Mouse (Mus musculus): ENCODE data around the gene Enc1. TPM values are rescaled to one million over a fixed set of nuclear protein-coding genes. Genes with fewer than 3 reads are reported as not detected.

The Enc1 gene
- polyA plus RNA-seq, 1 experiment from 2014 or later, result 59.2 TPM

DNA sequence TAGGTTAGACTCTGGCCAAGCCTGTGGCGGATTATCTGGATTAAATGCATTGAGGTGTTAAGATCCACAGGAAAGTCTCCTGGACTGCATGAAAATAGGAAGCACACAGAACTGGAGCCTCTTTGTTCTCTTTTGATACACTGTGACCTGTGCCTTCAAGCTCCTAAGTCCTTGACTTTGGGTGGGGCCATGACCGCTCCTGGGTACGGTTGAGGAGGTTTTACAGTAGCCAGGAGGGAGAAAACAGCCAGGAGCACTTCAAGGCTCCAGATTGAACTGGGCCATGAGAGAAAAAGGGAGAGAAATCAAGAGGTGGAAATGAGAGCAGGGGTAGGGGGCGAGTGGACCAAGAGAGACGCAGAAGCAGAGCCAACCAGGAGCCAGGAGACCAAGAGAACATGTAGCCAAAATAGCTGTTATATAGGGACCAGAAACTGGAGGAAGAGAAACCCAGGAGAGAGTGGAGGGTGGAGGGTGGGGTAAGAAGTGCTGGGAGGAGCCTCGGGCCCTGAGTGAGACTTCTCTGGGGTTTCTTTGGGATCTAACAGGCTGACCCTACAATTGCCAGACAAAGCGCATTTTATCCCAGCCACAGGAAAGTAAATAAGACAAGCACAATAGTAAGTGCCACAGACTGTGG lies 33.3 kb upstream of the Enc1 start:
- Histone ChIP-seq H3K27me3 (no peaks in the 10 kb centered on the region), H3K9me3 (no peaks in the 10 kb centered on the region), H3K4me3 (no peak overlapping the region), H3K36me3 (no peaks in the 10 kb centered on the region), H3K4me1 (replicated peaks) (peaks cover 4% of the 10 kb centered on the region; the same call in 1 of the 2 replicates), H3K9ac (no peak overlapping the region), H3K4me2 (no peak overlapping the region), H3K27ac (no peak overlapping the region)
- 87% methylated on average over 7 of the region's 7 CpGs for WGBS
- ATAC-seq (ENCODE audit: low FRiP score), result no peak

DNA sequence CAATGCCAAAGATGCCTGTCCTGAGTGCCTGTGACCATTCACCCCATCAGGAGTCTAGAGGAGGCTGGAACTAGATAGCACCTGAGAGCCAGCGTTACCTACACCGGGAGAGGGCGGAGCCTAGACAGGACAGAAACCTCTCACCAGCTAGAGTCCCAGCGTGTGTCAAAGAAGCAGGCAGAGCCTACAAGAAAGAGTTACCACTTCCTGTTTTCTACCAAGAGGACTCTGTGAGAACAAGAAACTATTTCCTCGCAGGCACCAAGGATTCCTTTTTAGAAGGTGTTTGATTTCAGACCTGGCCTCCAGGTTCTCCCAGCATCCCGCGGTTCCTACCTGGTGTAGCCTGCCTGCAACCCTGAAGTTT lies 32.8 kb upstream of the Enc1 start:
- Histone ChIP-seq H3K9ac (no peak overlapping the region), H3K36me3 (no peaks in the 10 kb centered on the region), H3K27me3 (no peaks in the 10 kb centered on the region), H3K4me1 (replicated peaks) (peaks cover 4% of the 10 kb centered on the region; the same call in 1 of the 2 replicates), H3K4me2 (no peak overlapping the region), H3K27ac (no peak overlapping the region), H3K9me3 (no peaks in the 10 kb centered on the region), H3K4me3 (no peak overlapping the region)
- no peak for ATAC-seq (ENCODE audit: low FRiP score)
- WGBS, result 61% methylated on average over 7 of the region's 7 CpGs

DNA sequence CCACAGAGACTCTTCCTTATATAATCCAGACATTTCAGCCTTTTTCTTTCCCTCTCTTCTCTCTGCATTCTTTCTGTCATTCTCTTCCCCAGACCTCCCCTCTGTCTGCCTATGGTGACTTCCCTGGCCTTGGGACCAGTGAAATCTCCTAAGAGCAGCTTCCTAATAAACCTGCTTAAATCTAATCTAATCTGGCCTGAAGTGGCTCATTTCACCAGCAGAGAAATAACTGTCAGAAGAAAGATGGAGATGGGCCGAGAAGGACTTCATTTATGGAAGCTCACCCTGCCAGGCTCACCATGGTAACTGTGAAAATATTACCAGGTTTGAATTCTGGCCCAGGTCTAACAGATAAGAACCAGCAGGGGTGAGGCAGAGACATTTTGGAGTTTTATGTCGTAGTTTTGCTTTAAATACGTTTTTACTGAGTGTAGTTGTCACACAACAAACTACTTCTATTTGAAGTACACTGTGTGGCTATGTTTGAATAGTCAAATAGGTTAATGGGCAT lies 32.4 kb upstream of the Enc1 start:
- Histone ChIP-seq H3K27me3 (no peaks in the 10 kb centered on the region), H3K9me3 (no peaks in the 10 kb centered on the region), H3K27ac (no peak overlapping the region), H3K4me3 (no peak overlapping the region), H3K9ac (no peak overlapping the region), H3K36me3 (no peaks in the 10 kb centered on the region), H3K4me2 (no peak overlapping the region), H3K4me1 (replicated peaks) (peaks cover 4% of the 10 kb centered on the region; the same call in 1 of the 2 replicates)
- ATAC-seq (ENCODE audit: low FRiP score), result no peak
- 71% methylated on average over 3 of the region's 3 CpGs for WGBS

DNA sequence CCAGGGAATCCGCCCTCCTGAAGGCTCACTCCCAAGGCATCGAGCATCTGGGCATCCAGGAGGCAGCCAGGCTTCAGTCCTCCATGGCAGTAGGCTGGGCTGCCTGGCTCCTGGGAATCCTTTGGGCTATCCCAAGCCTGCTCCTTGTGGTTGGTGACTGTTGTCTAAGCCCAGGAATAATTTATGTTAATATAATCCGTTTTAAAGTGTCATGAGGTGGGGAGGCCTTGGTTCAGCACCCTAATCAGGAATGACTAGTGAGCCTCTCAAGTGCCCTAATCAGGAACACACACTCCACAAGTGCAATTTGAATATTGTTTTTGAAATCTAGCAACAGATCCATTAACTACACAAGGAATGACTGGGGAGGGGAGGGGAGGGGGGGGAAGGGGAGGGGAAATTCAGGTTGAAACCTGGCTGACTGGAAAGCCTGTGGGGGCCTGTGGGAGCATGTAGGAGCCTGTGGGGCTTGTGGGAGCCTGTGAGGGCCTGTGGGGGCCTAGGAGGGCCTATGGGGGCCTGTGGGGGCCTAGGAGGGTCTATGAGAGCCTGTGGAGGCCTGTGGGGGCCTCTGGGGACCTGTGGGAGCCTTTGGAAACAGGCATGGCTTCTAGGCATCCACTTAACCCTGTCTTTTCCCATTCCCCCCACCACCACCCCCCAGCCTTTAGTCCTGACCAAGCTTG lies 26.2 kb upstream of the Enc1 start:
- Histone ChIP-seq H3K27ac (no peak overlapping the region), H3K4me1 (replicated peaks) (peaks cover 11% of the 10 kb centered on the region; the same call in 1 of the 2 replicates), H3K27me3 (no peaks in the 10 kb centered on the region), H3K4me3 (no peak overlapping the region), H3K9me3 (no peaks in the 10 kb centered on the region), H3K36me3 (no peaks in the 10 kb centered on the region), H3K9ac (no peak overlapping the region), H3K4me2 (no peak overlapping the region)
- WGBS, result 55% methylated on average over 3 of the region's 3 CpGs
- 0 out of 2 replicates have a peak, but pooled peaks have one; percentile 46 for ATAC-seq (ENCODE audit: low FRiP score)

DNA sequence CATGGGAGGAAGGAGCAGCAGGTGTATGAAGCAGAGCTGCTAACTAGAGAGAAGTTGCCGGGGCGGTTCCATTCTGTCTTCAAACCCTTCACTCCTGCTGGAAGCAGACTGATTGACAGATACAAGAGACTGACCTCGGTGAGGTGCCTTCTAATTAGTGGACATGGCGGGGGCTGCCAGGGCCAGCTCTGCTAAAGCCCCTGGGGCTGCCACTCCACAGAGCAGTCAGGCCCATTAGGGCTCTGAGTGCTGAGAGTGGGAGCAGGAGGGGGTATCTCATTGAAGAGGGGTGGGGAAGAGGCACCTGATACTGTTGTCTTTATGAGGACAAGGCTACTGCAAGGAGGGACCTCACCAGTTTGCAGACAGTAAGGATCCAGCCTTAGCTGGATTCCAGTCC lies 25.3 kb upstream of the Enc1 start:
- Histone ChIP-seq H3K9ac (no peak overlapping the region), H3K4me3 (no peak overlapping the region), H3K36me3 (no peaks in the 10 kb centered on the region), H3K4me1 (replicated peaks) (peaks cover 11% of the 10 kb centered on the region; the same call in 1 of the 2 replicates), H3K27me3 (no peaks in the 10 kb centered on the region), H3K9me3 (no peaks in the 10 kb centered on the region), H3K4me2 (no peak overlapping the region), H3K27ac (no peak overlapping the region)
- 0 out of 2 replicates have a peak, but pooled peaks have one; percentile 54 for ATAC-seq (ENCODE audit: low FRiP score)
- WGBS, result 48% methylated on average over 4 of the region's 4 CpGs

DNA sequence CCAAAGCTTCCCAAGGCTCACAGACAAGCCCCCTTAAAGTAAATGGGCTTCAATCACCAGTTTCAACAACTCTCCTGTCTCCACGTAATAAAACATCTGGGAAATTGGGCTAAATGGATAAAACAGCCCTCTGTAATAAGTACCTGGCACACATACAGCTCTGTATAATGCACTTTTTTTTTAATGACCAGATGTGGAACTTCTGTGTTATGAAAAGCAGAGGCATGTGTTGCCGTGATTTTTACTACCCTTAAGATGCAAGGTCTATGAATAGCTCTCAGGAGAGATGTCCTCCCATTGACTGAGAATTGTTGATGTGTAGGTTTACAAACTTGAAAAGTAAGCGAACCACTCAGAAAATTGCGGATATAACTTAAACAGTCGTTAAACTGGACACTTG lies 24.7 kb upstream of the Enc1 start:
- Histone ChIP-seq H3K27ac (no peak overlapping the region), H3K27me3 (no peaks in the 10 kb centered on the region), H3K4me3 (no peak overlapping the region), H3K4me1 (replicated peaks) (peaks cover 11% of the 10 kb centered on the region; the same call in 1 of the 2 replicates), H3K9ac (no peak overlapping the region), H3K36me3 (no peaks in the 10 kb centered on the region), H3K4me2 (no peak overlapping the region), H3K9me3 (no peaks in the 10 kb centered on the region)
- no peak for ATAC-seq (ENCODE audit: low FRiP score)
- WGBS, result 80% methylated on average over 5 of the region's 5 CpGs

DNA sequence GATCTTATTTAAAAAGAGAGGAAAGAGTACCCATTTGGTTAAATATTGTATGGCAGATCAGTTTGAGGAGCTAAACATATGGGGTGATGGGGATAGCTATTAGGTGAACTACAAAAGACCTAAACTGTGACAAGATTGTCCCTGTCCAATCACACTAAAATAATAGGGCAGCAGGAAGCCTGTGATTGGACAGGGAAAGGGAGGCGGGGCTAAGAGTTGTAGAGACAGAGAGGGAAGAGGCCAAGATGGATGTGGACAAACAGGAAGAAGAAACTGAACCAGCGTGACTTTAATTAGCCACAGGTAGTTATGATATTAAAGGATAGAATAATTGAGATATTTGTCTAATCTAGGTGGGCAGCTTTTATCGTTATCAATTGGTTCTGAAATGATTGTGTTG lies 20.9 kb upstream of the Enc1 start:
- Histone ChIP-seq H3K27ac (no peak overlapping the region), H3K4me2 (no peak overlapping the region), H3K36me3 (no peaks in the 10 kb centered on the region), H3K9me3 (no peaks in the 10 kb centered on the region), H3K27me3 (no peaks in the 10 kb centered on the region), H3K9ac (no peak overlapping the region), H3K4me1 (replicated peaks) (peaks cover 9% of the 10 kb centered on the region; the same call in 1 of the 2 replicates), H3K4me3 (no peak overlapping the region)
- no peak for ATAC-seq (ENCODE audit: low FRiP score)
- 97% methylated on average over 3 of the region's 3 CpGs for WGBS

DNA sequence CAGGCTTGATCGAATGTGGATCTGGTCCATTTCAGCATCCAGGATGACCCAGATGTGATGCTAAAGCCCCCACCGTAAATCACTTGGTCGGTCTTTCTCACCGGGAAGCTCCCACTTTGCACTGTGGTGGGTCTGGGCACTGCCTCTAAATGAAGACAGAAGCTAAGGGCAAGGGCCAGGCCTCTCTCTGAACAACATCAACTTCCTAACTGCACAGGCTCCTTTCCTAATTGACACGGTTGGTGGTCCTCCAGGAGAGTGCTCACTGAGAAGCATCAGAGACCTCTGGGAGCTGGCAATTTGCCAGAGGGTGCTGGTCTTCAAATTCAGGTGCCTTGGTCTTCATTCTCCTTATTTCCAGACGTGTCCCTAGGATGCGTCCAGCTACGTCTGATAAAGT lies 17.0 kb upstream of the Enc1 start:
- Histone ChIP-seq H3K27me3 (no peaks in the 10 kb centered on the region), H3K9ac (no peak overlapping the region), H3K4me1 (replicated peaks) (no peaks in the 10 kb centered on the region), H3K4me2 (no peak overlapping the region), H3K27ac (no peak overlapping the region), H3K4me3 (no peak overlapping the region), H3K36me3 (no peaks in the 10 kb centered on the region), H3K9me3 (no peaks in the 10 kb centered on the region)
- no peak for ATAC-seq (ENCODE audit: low FRiP score)
- WGBS, result 87% methylated on average over 8 of the region's 8 CpGs

DNA sequence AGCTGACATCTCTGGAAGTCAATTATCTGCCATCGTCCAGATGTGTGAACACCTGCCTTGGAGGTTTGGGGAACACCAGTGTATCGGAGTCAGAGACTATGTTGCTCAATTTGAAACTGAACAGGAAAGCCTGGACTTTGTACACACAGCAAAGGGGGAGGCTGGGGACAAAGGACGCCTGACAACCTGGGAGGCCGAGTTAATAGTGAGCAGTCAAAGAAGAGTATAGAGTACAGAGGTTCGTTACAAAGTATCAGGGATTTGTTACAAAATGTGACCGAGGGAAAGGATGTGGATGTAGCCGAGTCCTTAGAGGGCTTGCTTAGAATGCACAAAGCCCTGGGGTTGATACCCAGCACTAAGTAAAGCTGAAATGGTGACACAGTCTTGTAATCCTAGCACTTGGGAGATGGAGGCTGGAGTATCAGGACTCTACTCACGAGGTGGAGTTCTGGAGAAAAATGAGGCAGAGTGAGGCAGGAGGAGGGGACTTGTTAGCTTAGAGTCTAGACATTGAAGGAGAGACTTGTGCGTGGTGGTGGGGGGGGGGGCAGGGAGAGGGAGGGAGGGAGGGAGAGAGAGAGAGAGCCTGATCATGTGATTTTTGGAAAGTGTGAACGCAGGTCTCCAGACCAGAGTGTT lies 16.4 kb upstream of the Enc1 start:
- H3K4me1 ChIP-seq (replicated peaks), result no peaks in the 10 kb centered on the region
- no peak overlapping the region for H3K9ac ChIP-seq
- H3K4me3 ChIP-seq, result no peak overlapping the region
- no peak for ATAC-seq (ENCODE audit: low FRiP score)
- H3K36me3 ChIP-seq, result no peaks in the 10 kb centered on the region
- H3K4me2 ChIP-seq, result no peak overlapping the region
- WGBS, result 81% methylated on average over 10 of the region's 10 CpGs
- no peaks in the 10 kb centered on the region for H3K9me3 ChIP-seq
- no peak overlapping the region for H3K27ac ChIP-seq
- H3K27me3 ChIP-seq, result no peaks in the 10 kb centered on the region

DNA sequence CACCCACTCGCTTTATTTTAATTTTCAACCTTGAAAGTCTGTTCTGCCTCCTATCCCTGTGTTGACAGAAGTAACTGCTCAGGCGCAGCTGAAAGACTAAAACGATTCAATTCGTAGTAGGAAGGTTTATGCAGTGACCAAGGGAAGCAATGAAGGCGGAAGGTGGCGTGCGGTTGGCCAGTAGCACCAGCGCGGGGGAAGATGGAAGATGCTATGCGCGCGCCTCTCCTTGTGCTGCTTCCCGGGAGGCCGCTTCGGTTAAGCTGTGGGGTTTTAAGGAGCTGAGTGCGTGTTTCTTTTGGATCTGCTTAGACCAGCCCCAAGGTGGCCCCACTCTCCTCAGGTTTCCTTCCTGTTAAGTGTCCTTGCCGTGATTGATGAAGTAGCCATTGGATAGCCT lies 15.8 kb upstream of the Enc1 start:
- no peaks in the 10 kb centered on the region for H3K36me3 ChIP-seq
- no peak overlapping the region for H3K4me3 ChIP-seq
- no peaks in the 10 kb centered on the region for H3K9me3 ChIP-seq
- no peak overlapping the region for H3K4me2 ChIP-seq
- no peak overlapping the region for H3K27ac ChIP-seq
- no peak for ATAC-seq (ENCODE audit: low FRiP score)
- H3K27me3 ChIP-seq, result no peaks in the 10 kb centered on the region
- 66% methylated on average over 17 of the region's 17 CpGs for WGBS
- no peaks in the 10 kb centered on the region for H3K4me1 ChIP-seq (replicated peaks)
- H3K9ac ChIP-seq, result no peak overlapping the region

DNA sequence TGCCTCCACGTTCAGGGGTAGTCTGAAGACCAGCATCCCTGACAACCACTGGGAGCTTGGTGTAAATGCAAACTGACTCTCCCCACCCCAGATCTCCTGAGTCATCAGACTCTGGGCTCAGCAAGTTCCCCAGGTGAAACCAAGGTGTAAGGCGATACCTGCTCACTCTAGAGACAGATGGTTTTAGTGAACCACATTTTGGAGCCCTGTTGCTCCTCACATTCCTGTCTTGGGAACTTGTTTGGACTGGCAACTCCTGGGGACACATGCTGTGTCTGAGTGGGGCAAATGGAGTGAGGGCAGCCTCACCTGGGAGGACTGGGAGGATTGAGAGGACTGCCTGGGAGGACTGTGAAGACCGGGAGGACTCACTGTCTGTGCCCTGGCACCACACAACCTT lies 13.1 kb upstream of the Enc1 start:
- Histone ChIP-seq H3K4me2 (no peak overlapping the region), H3K36me3 (no peaks in the 10 kb centered on the region), H3K9ac (no peak overlapping the region), H3K27me3 (no peaks in the 10 kb centered on the region), H3K9me3 (no peaks in the 10 kb centered on the region), H3K27ac (no peak overlapping the region), H3K4me3 (no peak overlapping the region), H3K4me1 (replicated peaks) (no peaks in the 10 kb centered on the region)
- 96% methylated on average over 3 of the region's 3 CpGs for WGBS
- ATAC-seq (ENCODE audit: low FRiP score), result no peak

DNA sequence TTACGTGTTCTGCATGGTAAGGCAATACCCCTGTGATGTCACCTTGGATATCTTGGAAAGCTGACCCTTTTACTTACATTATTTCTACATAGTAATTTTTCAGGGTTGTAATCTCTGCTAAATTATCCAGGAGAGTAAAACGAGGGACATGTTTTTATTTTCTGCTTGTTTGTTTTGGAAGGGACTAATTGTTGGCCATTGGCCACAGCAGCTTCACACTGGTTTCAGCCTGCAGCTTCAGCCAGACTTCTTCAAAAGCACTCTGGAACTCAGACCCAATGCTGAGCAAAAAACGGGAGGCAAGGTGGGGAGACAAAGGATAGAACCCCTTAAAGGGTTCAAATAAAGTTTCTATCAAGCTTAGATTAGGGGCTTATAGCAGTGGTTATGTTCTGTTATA lies 10.8 kb upstream of the Enc1 start:
- Histone ChIP-seq H3K4me1 (replicated peaks) (peaks cover 4% of the 10 kb centered on the region; the same call in 1 of the 2 replicates), H3K9me3 (no peaks in the 10 kb centered on the region), H3K27ac (no peak overlapping the region), H3K9ac (no peak overlapping the region), H3K4me2 (no peak overlapping the region), H3K36me3 (no peaks in the 10 kb centered on the region), H3K4me3 (no peak overlapping the region), H3K27me3 (no peaks in the 10 kb centered on the region)
- ATAC-seq (ENCODE audit: low FRiP score), result no peak
- 81% methylated on average over 3 of the region's 3 CpGs for WGBS

Data from hindbrain, embryonic 13.5 days (tissue).